Mouse (Mus musculus): ENCODE measurements around the gene Smim7.

GRCm38 (mm10) chr8:72561111-72561689, 9.7 kb downstream of the Smim7 start:
- TF ChIP-seq CTCF (IDR thresholded peaks at IDR 0.05) (no peak), EP300 (IDR thresholded peaks at IDR 0.05) (no peak)

All from lung, postnatal 0 days (tissue).